Mouse (Mus musculus): ENCODE measurements at regions not wholly inside any gene's neighbourhood (a gene's known extent, or its start where the extent isn't known, plus 50 kb on each side); places are given as distances from the start of the nearest gene placed in this dataset.

DNA sequence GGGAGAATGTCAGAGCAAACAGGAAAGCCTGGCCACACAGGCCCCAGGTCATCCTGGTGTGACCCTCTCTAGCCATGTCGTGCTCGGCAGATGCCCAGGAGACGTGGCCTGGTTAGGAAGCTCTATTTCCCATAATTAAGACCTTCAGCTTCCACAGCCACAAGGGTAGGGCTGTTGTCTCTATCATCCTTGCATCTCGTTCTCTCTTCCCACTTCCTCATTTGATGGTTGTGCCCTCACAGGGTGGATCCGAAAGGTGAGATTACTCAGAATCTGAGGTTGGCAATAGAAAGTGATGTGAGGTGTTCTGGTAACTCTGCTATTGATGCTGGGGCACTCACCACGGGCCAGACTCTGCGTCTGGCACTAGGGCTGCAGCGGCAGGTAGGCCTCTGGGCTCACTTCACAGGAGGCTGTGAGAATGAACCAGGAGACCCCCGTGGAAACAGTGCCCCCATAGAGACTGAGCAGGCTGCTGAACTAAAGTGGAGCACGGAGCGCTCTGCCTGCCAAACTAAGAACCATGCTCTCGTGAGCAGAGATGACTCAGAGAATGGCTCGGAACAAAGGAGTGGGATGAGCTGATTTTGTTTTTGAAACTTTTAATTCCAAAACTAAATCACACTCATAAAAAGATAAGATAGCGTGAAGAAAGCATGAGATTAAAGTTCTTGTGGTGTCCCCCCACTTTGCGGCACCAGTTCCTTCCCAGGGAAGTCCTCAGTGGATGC lies 266.5 kb upstream of the Tle3 start:
- H3K36me3 ChIP-seq (replicated peaks), result no peaks in the 10 kb centered on the region
- no peak overlapping the region for H3K27ac ChIP-seq
- H3K4me1 ChIP-seq, result peaks cover 29% of the 10 kb centered on the region
- 77% methylated on average over 15 of the region's 15 CpGs for WGBS
- no peak overlapping the region for H3K4me2 ChIP-seq
- H3K9me3 ChIP-seq, result no peaks in the 10 kb centered on the region
- ATAC-seq (replicated peaks), result no peak
- H3K27me3 ChIP-seq (replicated peaks), result no peaks in the 10 kb centered on the region; the same call in 1 of the 2 replicates
- H3K4me3 ChIP-seq, result no peak overlapping the region
- no peak overlapping the region for H3K9ac ChIP-seq

DNA sequence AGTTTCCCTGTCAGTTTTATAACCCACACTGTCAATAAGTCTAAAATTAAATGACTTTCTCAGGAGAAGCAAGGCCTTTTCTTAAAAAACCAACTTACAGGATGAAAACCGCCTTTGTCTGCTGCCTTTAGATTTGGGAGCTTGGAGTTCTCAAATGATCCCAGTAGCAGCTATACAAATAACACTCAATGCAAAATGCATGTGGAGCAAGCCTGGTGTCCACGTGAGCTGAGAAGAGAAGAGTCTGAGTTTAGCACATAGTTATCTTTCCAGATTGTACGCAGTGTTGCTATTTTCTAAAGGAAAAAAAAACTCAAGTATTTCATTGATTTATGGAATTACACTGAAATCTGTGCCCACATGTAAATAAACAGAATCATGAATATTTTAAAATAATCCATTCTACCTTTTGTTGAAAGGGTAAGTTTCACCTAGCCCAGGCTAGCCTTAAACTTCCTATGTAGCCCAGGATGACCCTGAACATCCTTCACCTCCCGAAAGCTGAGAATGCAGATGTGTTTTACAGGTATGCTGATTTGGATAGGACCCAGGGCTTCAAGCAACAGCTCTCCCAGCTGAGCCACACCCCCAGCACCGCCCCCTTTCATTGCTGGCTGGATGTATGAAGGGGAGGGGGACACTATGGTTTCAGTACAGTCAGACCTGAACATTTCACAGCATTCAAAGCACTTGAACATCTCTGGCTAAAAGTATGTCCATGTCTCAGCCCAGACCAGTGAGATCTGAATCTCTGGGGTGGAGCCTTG lies 262.5 kb upstream of the Tle3 start:
- Histone ChIP-seq H3K9me3 (no peaks in the 10 kb centered on the region), H3K4me3 (no peak overlapping the region), H3K4me2 (no peak overlapping the region), H3K36me3 (replicated peaks) (no peaks in the 10 kb centered on the region), H3K4me1 (peaks cover 32% of the 10 kb centered on the region), H3K27ac (no peak overlapping the region), H3K9ac (no peak overlapping the region), H3K27me3 (replicated peaks) (no peaks in the 10 kb centered on the region; the same call in 1 of the 2 replicates)
- ATAC-seq (replicated peaks), result no peak
- WGBS, result 89% methylated on average over 5 of the region's 5 CpGs

DNA sequence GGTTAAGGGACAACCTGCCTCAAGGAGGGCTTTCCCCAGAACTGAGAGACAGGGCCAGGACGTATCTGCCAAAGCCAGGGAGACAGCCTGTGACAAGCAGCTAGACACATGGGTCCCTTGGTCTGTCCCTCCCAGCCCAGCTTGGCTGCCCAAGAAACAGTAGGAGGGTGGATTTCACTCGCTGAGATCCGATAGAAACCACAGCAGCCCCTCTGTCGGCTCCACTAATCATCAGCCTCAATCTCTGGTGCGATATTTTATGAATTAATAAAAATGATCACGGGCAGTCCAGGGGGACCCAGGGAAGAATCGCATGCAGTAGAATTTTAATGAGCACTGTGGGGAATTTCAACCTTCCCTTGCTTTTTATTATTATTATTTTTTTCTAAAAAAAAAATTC lies 261.0 kb upstream of the Tle3 start:
- peak overlapping the region; percentile 31; the same call in 1 of the 2 replicates for H3K4me2 ChIP-seq
- H3K27me3 ChIP-seq (replicated peaks), result no peaks in the 10 kb centered on the region; the same call in 1 of the 2 replicates
- peaks cover 32% of the 10 kb centered on the region for H3K4me1 ChIP-seq
- no peak overlapping the region for H3K9ac ChIP-seq
- WGBS, result 15% methylated on average over 7 of the region's 7 CpGs
- no peaks in the 10 kb centered on the region for H3K36me3 ChIP-seq (replicated peaks)
- H3K9me3 ChIP-seq, result no peaks in the 10 kb centered on the region
- H3K27ac ChIP-seq, result peak overlapping the region; percentile 68
- H3K4me3 ChIP-seq, result no peak overlapping the region
- ATAC-seq (replicated peaks), result peak; percentile 66

DNA sequence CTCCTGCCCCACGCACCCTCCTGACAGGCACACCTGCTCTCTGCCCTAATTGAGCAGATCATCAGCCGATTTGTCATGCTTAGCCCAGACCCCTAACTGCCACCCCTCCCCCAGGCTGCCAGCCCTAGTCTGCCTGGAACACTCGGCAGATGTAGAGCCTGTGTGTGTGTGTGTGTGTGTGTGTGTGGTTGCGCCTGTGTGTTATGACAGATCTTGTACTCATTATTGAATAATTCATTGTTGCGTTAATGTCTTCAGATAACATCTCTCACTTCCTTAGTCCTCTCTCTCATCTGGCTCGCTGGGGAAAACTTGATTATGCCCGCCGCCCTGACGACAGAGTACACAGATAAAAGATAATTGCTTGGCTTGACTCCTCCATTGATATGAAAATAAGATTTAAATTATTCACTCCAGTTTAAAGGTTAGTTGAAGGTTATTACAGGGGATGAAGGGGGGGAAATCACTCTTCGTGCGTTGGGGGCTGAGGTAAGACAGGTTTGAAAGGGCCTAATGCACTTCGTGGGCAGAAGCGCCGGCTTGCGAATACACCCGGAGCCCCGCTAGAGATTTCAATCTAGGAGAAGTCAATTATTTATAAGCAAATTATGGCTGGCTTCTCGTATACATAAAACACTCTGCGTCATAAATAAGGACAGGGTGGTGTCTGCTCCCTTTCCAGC lies 260.3 kb upstream of the Tle3 start:
- WGBS, result 17% methylated on average over 19 of the region's 19 CpGs
- Histone ChIP-seq H3K27ac (peak overlapping the region; percentile 68), H3K36me3 (replicated peaks) (no peaks in the 10 kb centered on the region), H3K9me3 (no peaks in the 10 kb centered on the region), H3K27me3 (replicated peaks) (no peaks in the 10 kb centered on the region; the same call in 1 of the 2 replicates), H3K4me2 (peak overlapping the region; percentile 31), H3K4me1 (peaks cover 32% of the 10 kb centered on the region), H3K9ac (no peak overlapping the region), H3K4me3 (no peak overlapping the region)
- ATAC-seq (replicated peaks), result peak; percentile 89

DNA sequence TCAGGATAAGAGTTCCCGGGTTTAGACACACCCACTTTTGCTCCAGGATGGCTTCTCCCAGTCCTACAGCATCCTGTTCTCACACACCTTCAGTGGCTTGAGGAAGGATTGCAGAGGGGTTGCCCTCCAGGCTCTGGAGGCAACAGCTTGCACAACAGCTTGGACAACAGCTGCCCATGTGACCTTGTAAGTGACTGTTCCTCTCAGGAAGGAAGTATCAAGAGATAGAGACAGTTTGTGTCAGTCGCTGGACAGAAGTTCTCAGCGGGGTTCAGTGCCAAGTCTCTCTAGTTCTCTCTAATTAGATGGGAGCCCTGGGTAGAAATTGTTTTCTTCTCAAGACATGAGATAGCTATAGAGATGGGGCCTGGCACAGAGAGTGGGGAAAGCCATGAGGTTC lies 252.9 kb upstream of the Tle3 start:
- Histone ChIP-seq H3K36me3 (replicated peaks) (no peaks in the 10 kb centered on the region), H3K27ac (no peak overlapping the region), H3K9ac (no peak overlapping the region), H3K4me2 (no peak overlapping the region), H3K4me3 (no peak overlapping the region), H3K27me3 (replicated peaks) (no peaks in the 10 kb centered on the region), H3K9me3 (no peaks in the 10 kb centered on the region), H3K4me1 (peaks cover 17% of the 10 kb centered on the region)
- 88% methylated on average over 3 of the region's 3 CpGs for WGBS
- no peak for ATAC-seq (replicated peaks)

GRCm38 (mm10) chr9:61120531-61120930 lies 251.6 kb upstream of the Tle3 start:
- Histone ChIP-seq H3K27me3 (replicated peaks) (no peaks in the 10 kb centered on the region; the same call in 1 of the 2 replicates), H3K9me3 (no peaks in the 10 kb centered on the region), H3K4me2 (no peak overlapping the region), H3K9ac (no peak overlapping the region), H3K27ac (no peak overlapping the region), H3K4me1 (peaks cover 17% of the 10 kb centered on the region), H3K4me3 (no peak overlapping the region), H3K36me3 (replicated peaks) (no peaks in the 10 kb centered on the region)
- WGBS, result 78% methylated on average over 3 of the region's 3 CpGs
- ATAC-seq (replicated peaks), result no peak

DNA sequence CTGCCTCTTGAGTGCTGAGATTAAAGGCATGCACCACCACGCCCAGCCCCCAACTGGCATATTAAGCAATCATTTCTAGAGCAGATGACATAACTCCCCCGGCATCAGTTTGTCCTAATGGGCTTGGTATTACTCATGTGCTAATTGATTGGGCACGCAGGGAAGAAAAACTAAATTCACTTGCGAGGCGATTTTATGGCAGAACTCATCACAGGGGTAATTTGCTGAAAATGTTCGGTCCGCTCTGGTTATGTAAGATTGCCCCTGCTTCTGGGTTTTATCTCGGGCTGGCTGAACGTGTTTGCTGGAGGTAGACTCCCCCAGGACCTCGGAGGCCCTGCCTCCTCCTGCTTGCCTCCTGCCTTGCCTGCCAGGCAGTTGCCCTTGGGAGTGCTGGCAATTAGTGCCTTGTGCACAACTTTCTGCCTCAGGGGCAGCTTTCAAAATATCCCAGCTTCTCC lies 251.2 kb upstream of the Tle3 start:
- H3K27ac ChIP-seq, result 0 out of 2 replicates have a peak overlapping the region, but pooled peaks have one; percentile 4
- H3K27me3 ChIP-seq (replicated peaks), result no peaks in the 10 kb centered on the region; the same call in 1 of the 2 replicates
- H3K4me2 ChIP-seq, result no peak overlapping the region
- no peak overlapping the region for H3K9ac ChIP-seq
- no peak overlapping the region for H3K4me3 ChIP-seq
- no peaks in the 10 kb centered on the region for H3K36me3 ChIP-seq (replicated peaks)
- no peak for ATAC-seq (replicated peaks)
- no peaks in the 10 kb centered on the region for H3K9me3 ChIP-seq
- 50% methylated on average over 10 of the region's 10 CpGs for WGBS
- peaks cover 17% of the 10 kb centered on the region for H3K4me1 ChIP-seq

DNA sequence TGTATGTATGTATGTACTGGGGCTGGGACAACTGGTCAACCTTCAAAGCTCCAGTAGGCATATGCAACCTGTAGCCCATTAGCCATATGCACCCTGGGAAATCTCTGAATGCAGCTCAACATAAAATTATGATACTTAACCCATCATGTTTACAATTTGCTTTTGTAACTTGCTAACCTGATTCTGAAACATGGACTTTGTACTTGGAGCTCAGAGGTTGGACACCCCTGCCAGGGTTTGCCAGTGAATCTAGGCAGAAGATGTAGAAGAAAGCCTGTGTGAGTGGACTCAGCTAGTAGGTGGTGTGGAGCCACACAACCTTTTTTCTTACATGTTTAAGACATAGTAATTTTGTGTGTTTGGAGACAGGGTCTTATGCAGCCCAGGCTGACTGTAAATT lies 248.7 kb upstream of the Tle3 start:
- no peak overlapping the region for H3K9ac ChIP-seq
- no peak for ATAC-seq (replicated peaks)
- no peaks in the 10 kb centered on the region for H3K36me3 ChIP-seq (replicated peaks)

DNA sequence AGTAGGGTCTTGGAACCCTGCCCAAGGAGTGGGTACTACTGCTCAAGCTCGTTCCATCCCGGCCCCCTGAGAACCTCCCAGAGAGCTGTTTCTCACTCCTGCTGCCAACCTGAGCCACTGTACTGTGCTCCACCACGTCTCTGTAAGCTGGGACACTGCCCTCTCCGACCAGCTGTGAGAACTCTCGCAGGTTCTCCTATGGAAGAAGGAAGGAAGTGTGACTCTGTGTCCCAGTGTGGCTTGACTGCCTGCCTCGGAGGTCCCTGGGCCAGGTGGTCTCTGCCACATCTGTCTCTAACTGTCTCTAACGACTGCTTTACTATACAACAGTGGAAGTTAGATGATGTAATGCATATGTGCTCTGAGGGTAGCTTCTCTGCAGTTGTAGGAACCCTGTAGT lies 246.4 kb upstream of the Tle3 start:
- 74% methylated on average over 7 of the region's 7 CpGs for WGBS
- no peak for ATAC-seq (replicated peaks)
- no peak overlapping the region for H3K4me3 ChIP-seq
- H3K27me3 ChIP-seq (replicated peaks), result no peaks in the 10 kb centered on the region; the same call in 1 of the 2 replicates
- H3K4me2 ChIP-seq, result no peak overlapping the region
- H3K9me3 ChIP-seq, result no peaks in the 10 kb centered on the region
- no peaks in the 10 kb centered on the region for H3K36me3 ChIP-seq (replicated peaks)
- no peak overlapping the region for H3K27ac ChIP-seq
- no peak overlapping the region for H3K9ac ChIP-seq
- H3K4me1 ChIP-seq, result peaks cover 22% of the 10 kb centered on the region

More for the DNA sequence above, 248.7 kb upstream of the Tle3 start:
- no peaks in the 10 kb centered on the region; the same call in 1 of the 2 replicates for H3K27me3 ChIP-seq (replicated peaks)
- H3K4me1 ChIP-seq, result peaks cover 17% of the 10 kb centered on the region
- H3K9me3 ChIP-seq, result no peaks in the 10 kb centered on the region
- no peak overlapping the region for H3K27ac ChIP-seq
- H3K4me2 ChIP-seq, result no peak overlapping the region
- no peak overlapping the region for H3K4me3 ChIP-seq

GRCm38 (mm10) chr9:61128077-61128476 lies 244.1 kb upstream of the Tle3 start:
- Histone ChIP-seq H3K27ac (no peak overlapping the region), H3K9me3 (no peaks in the 10 kb centered on the region), H3K4me2 (no peak overlapping the region), H3K9ac (no peak overlapping the region), H3K36me3 (replicated peaks) (no peaks in the 10 kb centered on the region), H3K4me3 (no peak overlapping the region), H3K4me1 (peaks cover 9% of the 10 kb centered on the region), H3K27me3 (replicated peaks) (no peaks in the 10 kb centered on the region; the same call in 1 of the 2 replicates)
- ATAC-seq (replicated peaks), result no peak
- WGBS, result 83% methylated on average over 2 of the region's 2 CpGs

DNA sequence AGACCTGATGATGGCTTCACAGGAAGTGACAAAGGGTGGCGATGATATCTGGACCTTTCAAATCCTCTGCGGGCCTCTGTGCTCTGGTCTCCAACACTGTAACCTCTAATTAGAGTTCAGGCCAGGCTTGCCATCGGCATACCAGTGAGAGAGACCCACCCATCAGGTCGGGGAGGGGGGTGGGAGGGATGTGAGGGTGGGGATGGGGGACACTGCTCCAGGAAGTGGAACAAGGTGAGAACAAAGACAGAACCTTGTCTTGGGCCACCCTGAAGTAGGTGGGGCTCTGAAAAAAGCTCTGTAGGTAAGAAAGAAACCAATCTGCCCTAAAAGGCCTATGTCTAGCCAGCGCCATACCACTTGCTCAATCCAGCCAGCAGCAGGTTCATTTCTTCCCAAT lies 243.0 kb upstream of the Tle3 start:
- H3K27ac ChIP-seq, result no peak overlapping the region

GRCm38 (mm10) chr9:61130877-61131276 lies 241.3 kb upstream of the Tle3 start:
- Histone ChIP-seq H3K4me1 (peaks cover 14% of the 10 kb centered on the region), H3K4me3 (no peak overlapping the region), H3K9ac (no peak overlapping the region), H3K27ac (no peak overlapping the region), H3K9me3 (no peaks in the 10 kb centered on the region), H3K4me2 (no peak overlapping the region), H3K27me3 (replicated peaks) (no peaks in the 10 kb centered on the region), H3K36me3 (replicated peaks) (no peaks in the 10 kb centered on the region)
- 86% methylated on average over 4 of the region's 4 CpGs for WGBS
- no peak for ATAC-seq (replicated peaks)

More for the DNA sequence above, 243.0 kb upstream of the Tle3 start:
- Histone ChIP-seq H3K4me2 (no peak overlapping the region), H3K9me3 (no peaks in the 10 kb centered on the region), H3K9ac (no peak overlapping the region), H3K27me3 (replicated peaks) (no peaks in the 10 kb centered on the region; the same call in 1 of the 2 replicates), H3K4me1 (peaks cover 9% of the 10 kb centered on the region), H3K36me3 (replicated peaks) (no peaks in the 10 kb centered on the region), H3K4me3 (no peak overlapping the region)
- ATAC-seq (replicated peaks), result no peak
- 88% methylated on average over 5 of the region's 5 CpGs for WGBS
